Mouse (Mus musculus): ENCODE data around the gene Hist1h4b. TPM values are rescaled to one million over a fixed set of nuclear protein-coding genes. Genes with fewer than 3 reads are reported as not detected.
"Not testable (repeated sequence)": the region's sequence is repeated elsewhere in the genome, so short reads cannot be mapped to it uniquely, and the experiment has no call there.

The Hist1h4b gene
- polyA plus RNA-seq, 1 experiment: 17.4 TPM

DNA sequence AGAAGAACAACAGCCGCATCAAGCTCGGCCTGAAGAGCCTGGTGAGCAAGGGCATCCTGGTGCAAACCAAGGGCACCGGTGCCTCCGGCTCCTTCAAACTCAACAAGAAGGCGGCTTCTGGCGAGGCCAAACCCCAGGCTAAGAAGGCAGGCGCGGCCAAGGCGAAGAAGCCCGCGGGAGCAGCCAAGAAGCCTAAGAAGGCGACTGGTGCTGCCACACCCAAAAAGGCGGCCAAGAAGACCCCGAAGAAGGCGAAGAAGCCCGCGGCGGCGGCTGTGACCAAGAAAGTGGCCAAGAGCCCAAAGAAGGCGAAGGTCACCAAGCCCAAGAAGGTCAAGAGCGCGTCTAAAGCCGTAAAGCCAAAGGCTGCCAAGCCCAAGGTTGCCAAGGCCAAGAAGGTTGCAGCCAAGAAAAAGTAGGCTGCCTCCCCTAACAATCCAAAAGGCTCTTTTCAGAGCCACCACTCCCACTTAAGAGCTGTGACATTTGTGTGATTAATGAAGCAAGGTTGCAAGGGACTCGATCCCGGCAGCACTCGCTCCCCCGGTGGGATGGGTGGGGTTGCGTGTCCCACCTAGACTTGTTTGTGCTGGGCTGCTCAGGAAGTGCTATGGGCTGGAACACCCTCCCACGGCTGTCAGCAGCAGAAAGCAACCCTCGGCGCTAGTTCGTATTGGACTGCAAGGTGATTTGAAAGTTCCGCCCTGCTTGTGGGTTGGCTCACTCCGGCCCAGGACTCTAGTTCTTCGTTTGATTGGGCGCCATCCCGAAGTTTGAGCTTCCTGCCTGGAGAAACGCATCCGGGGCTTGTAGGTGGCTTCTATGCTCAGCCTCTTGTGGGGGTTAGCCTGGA, 17.5 kb upstream of the Hist1h4b start:
- Histone ChIP-seq H3K36me3 (replicated peaks; ENCODE audit: low read length) (no peaks in the 10 kb centered on the region), H3K4me1 (peaks cover 30% of the 10 kb centered on the region), H3K27me3 (replicated peaks) (no peaks in the 10 kb centered on the region), H3K4me3 (replicated peaks) (peak overlapping the region; percentile 95), H3K9me3 (no peaks in the 10 kb centered on the region)
- no peak for TF ChIP-seq GATA1 (IDR thresholded peaks at IDR 0.05; ENCODE audit: borderline replicate concordance, low read length)
- no peak for TF ChIP-seq FLI1 (IDR thresholded peaks at IDR 0.05; ENCODE audit: low read length)

DNA sequence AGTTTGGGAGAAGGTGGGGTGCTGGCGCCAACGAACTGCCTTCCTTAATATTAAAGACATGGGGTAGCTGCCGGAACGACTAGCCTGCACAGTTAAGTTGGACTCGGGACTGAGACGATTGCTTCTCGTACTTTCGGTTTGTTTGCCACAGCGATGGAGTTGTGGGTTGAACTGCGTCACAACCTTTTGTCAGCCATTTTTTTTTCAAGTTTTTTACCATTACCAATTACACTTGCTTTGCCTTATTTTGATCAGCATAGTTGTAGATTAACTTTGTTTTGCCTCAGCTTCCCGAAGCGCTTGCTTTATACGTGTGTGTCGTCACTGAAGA, 16.9 kb upstream of the Hist1h4b start:
- Histone ChIP-seq H3K27me3 (replicated peaks) (no peaks in the 10 kb centered on the region), H3K4me3 (replicated peaks) (peak overlapping the region; percentile 95), H3K4me1 (peaks cover 35% of the 10 kb centered on the region), H3K9me3 (no peaks in the 10 kb centered on the region), H3K36me3 (replicated peaks; ENCODE audit: low read length) (no peaks in the 10 kb centered on the region)
- TF ChIP-seq FLI1 (IDR thresholded peaks at IDR 0.05; ENCODE audit: low read length) (no peak), GATA1 (IDR thresholded peaks at IDR 0.05; ENCODE audit: borderline replicate concordance, low read length) (no peak)

DNA sequence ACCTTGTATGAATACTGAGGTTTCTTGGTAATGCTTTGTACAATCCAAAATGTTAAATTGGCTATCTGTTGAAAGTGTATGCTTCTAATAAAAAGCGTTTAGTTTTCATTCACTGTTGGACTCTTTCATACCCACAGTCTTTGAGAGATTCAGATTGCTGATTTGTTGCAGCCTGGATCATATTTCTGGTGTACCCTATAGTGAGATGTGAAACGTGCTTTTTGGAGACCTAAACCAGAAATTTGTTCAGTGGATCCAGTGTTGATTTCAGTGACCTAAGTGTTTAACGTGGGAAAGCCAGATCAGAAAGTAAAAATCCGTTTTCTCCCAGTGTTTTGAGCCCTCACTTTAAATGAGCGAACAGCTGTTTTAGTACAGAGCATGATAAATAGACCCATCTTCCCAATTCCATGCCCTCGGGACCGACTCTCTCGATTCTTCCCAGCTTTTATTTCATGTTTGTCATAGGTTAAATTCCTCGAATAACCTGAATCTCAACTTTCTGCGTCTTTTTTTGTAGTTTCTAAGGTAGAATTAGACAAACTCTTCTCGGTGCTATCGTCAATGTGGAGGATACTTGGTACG, 16.5 kb upstream of the Hist1h4b start:
- H3K4me3 ChIP-seq (replicated peaks): peak overlapping the region; percentile 95
- TF ChIP-seq GATA1 (IDR thresholded peaks at IDR 0.05; ENCODE audit: borderline replicate concordance, low read length) (no peak), FLI1 (IDR thresholded peaks at IDR 0.05; ENCODE audit: low read length) (no peak)

DNA sequence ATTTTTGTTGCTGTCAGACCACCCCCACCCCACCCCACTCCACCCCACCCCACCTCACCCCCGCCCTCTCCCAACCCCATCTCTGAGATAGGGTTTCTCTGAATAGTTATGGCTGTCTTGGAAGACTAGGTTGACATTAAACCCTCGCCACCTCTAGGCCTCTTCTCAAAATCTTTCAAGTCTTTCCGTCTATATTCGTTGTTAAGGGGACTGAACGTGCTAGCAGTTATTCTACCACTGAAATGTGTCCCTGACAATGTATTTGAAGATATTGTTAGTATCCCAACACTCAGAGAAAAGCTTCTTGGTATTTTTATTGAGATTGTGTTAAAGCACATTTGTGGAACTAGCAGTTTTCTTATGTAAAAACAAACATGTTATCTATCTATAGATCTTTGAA, 15.9 kb upstream of the Hist1h4b start:
- no peaks in the 10 kb centered on the region for H3K36me3 ChIP-seq (replicated peaks; ENCODE audit: low read length)
- peak overlapping the region; percentile 95 for H3K4me3 ChIP-seq (replicated peaks)
- no peaks in the 10 kb centered on the region for H3K27me3 ChIP-seq (replicated peaks)
- H3K4me1 ChIP-seq: peaks cover 35% of the 10 kb centered on the region
- H3K9me3 ChIP-seq: no peaks in the 10 kb centered on the region
- TF ChIP-seq FLI1 (IDR thresholded peaks at IDR 0.05; ENCODE audit: low read length) (no peak), GATA1 (IDR thresholded peaks at IDR 0.05; ENCODE audit: borderline replicate concordance, low read length) (no peak)

More for the DNA sequence above, 16.5 kb upstream of the Hist1h4b start:
- Histone ChIP-seq H3K36me3 (replicated peaks; ENCODE audit: low read length) (no peaks in the 10 kb centered on the region), H3K4me1 (peaks cover 35% of the 10 kb centered on the region), H3K27me3 (replicated peaks) (no peaks in the 10 kb centered on the region), H3K9me3 (no peaks in the 10 kb centered on the region)

DNA sequence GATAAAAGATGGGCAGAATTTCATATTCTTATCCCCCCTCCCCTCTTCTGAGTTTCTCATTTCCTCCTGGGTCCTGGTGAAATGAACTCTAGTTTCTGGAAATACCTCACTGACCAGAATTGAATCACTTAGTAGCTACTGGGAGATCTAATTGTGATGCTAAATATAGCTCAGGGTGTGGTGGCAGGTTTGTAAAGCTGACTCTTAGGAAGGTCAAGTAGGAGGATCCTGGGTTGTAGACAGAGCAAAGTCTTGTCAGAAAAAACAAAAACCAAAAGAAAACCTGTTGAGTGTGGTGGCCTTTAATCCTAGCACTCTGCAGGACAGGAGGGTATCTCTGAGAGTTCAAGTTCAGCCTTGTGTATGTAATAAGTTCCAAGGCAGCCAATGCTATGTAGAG, 14.8 kb upstream of the Hist1h4b start:
- no peak for TF ChIP-seq GATA1 (IDR thresholded peaks at IDR 0.05; ENCODE audit: borderline replicate concordance, low read length)
- no peak for TF ChIP-seq FLI1 (IDR thresholded peaks at IDR 0.05; ENCODE audit: low read length)
- no peaks in the 10 kb centered on the region for H3K9me3 ChIP-seq
- H3K36me3 ChIP-seq (replicated peaks; ENCODE audit: low read length): no peaks in the 10 kb centered on the region
- no peaks in the 10 kb centered on the region for H3K27me3 ChIP-seq (replicated peaks)
- peaks cover 36% of the 10 kb centered on the region for H3K4me1 ChIP-seq
- peak overlapping the region; percentile 14 for H3K4me3 ChIP-seq (replicated peaks)

DNA sequence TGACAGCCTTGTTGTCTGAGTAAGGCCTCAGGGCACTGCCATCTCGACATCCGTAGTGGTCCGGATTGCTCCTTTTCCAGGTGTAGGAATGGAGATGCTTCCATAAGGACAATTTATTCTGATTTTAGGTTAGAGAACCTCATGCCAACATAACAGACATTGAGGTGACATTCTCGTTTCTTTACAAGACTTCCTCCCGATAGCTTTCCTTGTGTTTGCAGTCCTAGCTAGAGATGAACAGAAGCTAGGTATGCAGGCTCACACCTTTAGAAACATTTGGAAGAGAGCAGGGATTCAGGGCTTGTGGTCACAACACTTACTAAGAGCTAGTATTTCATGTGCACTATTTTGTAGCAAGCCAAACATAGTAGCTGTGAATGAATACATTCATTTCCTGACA, 13.6 kb upstream of the Hist1h4b start:
- TF ChIP-seq FLI1 (IDR thresholded peaks at IDR 0.05; ENCODE audit: low read length) (no peak), GATA1 (IDR thresholded peaks at IDR 0.05; ENCODE audit: borderline replicate concordance, low read length) (no peak)
- Histone ChIP-seq H3K4me1 (peaks cover 40% of the 10 kb centered on the region), H3K4me3 (replicated peaks) (no peak overlapping the region), H3K9me3 (no peaks in the 10 kb centered on the region), H3K27me3 (replicated peaks) (no peaks in the 10 kb centered on the region), H3K36me3 (replicated peaks; ENCODE audit: low read length) (no peaks in the 10 kb centered on the region)

DNA sequence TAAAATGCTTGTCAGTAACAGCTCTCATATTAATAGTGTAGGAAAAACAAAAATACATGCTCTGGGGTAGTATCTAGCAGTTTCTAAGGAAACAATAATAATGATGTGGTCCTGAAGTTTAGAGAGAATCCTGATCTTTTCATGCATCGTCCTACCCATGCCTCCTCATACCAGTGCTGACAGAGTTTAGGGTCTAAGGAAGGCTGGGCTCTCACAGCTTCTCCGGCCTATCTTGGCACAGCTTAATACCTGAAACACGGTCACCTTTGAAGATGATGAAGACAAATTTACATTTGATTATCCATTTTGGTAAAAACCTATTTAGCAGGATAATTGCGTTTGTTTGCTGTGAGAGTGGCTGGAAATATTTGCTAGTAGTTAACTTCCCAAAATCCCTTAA, 12.8 kb upstream of the Hist1h4b start:
- Histone ChIP-seq H3K4me3 (replicated peaks) (peak overlapping the region; percentile 67), H3K27me3 (replicated peaks) (no peaks in the 10 kb centered on the region), H3K4me1 (peaks cover 46% of the 10 kb centered on the region), H3K9me3 (no peaks in the 10 kb centered on the region), H3K36me3 (replicated peaks; ENCODE audit: low read length) (no peaks in the 10 kb centered on the region)
- TF ChIP-seq FLI1 (IDR thresholded peaks at IDR 0.05; ENCODE audit: low read length) (no peak), GATA1 (IDR thresholded peaks at IDR 0.05; ENCODE audit: borderline replicate concordance, low read length) (no peak)

DNA sequence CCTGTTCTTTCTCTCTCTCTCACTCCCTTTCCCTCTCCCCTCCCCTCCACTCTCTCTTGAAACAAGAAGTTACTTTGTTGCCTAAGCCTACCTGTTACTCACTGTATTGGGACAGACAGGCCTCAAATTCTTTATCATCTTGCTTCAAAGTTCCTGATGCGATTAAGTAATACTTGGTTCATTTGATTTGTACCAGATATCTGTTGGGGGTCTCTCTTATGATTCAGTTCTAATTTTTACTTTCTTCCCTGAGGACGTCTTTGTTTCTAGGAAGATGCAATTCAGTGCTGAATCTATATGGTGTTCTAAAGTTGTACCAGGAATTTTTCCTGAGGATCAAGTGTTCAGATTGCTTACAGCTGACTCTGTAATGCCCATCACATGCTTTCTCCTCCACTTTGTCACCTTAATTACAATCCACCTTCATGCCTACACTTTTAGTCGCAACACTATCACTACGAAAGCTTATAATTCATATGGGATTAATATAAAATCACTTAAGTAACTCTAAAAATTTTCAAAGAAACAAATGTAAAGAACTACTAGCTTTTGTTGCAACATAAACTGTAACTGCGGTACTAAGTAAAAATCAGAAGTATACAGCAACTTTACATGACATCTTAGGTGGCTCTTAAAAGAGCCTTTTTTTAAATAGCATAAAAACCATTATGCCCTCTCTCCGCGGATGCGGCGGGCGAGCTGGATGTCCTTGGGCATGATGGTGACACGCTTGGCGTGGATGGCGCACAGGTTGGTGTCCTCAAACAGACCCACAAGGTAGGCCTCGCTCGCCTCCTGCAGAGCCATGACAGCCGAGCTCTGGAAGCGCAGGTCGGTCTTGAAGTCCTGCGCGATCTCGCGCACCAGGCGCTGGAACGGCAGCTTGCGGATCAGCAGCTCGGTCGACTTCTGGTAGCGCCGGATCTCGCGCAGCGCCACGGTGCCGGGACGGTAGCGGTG, 12.1 kb upstream of the Hist1h4b start:
- H3K36me3 ChIP-seq (replicated peaks; ENCODE audit: low read length): no peaks in the 10 kb centered on the region
- peaks cover 48% of the 10 kb centered on the region for H3K4me1 ChIP-seq
- TF ChIP-seq FLI1 (IDR thresholded peaks at IDR 0.05; ENCODE audit: low read length) (no peak), GATA1 (IDR thresholded peaks at IDR 0.05; ENCODE audit: borderline replicate concordance, low read length) (no peak)
- no peaks in the 10 kb centered on the region for H3K27me3 ChIP-seq (replicated peaks)
- no peaks in the 10 kb centered on the region for H3K9me3 ChIP-seq
- peak overlapping the region; percentile 86 for H3K4me3 ChIP-seq (replicated peaks)

DNA sequence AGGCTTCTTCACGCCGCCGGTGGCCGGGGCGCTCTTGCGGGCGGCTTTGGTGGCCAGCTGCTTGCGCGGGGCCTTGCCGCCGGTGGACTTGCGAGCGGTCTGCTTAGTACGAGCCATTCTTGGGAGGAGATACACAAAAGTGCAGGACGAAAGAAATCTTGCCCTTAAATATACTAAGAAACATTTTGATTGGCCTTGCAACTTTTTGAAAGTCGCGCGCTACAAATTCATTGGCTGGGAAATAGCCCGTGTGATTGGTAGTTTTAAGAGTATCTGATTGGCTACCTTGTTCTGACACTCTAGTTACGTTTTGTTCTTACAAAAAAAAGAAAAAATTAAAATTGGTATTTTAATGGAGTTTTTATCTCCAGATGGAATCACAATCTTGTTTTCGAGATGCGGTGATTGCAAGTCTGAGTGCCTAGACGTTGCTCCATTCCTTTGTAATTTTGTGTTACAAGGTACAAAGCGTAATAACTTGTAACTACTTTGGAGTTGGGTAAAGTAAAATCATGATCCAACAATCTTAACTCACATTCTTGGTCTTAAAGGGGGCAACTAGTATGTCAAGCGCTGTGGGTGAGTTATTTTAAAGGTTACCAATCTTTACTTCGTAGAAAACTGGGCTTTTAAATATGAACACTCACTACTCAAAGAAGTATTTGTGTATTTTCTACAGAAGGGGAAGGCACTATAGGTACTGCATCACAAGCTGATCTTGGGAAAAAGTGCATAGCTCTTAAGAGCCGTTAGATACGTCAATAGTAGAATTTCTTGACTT, 11.2 kb upstream of the Hist1h4b start, which contains the start of gene Hist1h3c:
Gene Hist1h3c (minus strand): TSS at position 222 of the 781 bp plus-strand sequence.
- no peaks in the 10 kb centered on the region for H3K27me3 ChIP-seq (replicated peaks)
- peak within 1 kb of the TSS; percentile 90 for H3K4me3 ChIP-seq (replicated peaks)
- no peaks in the 10 kb centered on the region for H3K36me3 ChIP-seq (replicated peaks; ENCODE audit: low read length)
- TF ChIP-seq FLI1 (IDR thresholded peaks at IDR 0.05; ENCODE audit: low read length) (no peak), GATA1 (IDR thresholded peaks at IDR 0.05; ENCODE audit: borderline replicate concordance, low read length) (no peak)
- peaks cover 53% of the 10 kb centered on the region for H3K4me1 ChIP-seq
- no peaks in the 10 kb centered on the region for H3K9me3 ChIP-seq

DNA sequence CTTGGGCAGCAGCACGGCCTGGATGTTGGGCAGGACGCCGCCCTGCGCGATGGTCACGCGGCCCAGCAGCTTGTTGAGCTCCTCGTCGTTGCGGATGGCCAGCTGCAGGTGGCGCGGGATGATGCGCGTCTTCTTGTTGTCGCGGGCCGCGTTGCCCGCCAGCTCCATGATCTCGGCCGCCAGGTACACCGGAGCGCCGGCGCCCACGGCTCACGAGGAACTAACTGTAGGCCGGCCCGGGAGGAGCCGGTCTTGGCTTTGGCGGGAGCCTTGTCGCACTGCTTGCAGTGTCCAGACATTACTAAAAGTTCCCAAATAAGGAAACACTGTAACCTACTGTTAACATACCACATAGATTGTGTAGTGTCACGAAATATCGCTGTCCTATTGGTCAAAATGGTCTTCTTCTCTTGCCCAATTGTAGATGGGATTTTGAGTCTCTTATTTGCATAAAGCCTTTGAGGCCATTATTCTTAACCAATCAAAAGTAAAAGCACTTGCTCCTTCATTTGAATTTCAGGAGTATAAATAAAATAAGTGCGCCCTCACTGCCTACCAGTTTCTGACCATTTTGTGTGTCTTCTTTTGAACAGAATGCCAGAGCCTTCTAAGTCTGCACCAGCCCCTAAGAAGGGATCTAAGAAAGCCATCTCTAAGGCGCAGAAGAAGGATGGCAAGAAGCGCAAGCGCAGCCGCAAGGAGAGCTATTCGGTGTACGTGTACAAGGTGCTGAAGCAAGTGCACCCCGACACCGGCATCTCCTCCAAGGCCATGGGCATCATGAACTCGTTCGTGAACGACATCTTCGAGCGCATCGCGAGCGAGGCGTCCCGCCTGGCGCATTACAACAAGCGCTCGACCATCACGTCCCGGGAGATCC, 10.4 kb upstream of the Hist1h4b start, which contains the start of gene Hist1h2bb:
Gene Hist1h2bb (plus strand): TSS at position 534 of the 880 bp plus-strand sequence.
- H3K9me3 ChIP-seq; H3K36me3 ChIP-seq (replicated peaks; ENCODE audit: low read length); H3K27me3 ChIP-seq (replicated peaks): not testable (repeated sequence)
- H3K4me3 ChIP-seq (replicated peaks): peak within 1 kb of the TSS; percentile 90
- H3K4me1 ChIP-seq: peaks cover 53% of the 10 kb centered on the region
